Mouse (Mus musculus) heart, adult 8-10 months (tissue): ENCODE measurements at regions not wholly inside any gene's neighbourhood (a gene's known extent, or its start where the extent isn't known, plus 50 kb on each side); places are given as distances from the start of the nearest gene placed in this dataset.
A peak's percentile ranks its signal among the peaks of the same experiment; 100 is the strongest.

ENCODE experiments used
- DNase-seq: peaks from one replicate; pipeline ENCODE4 v3.0.0; 2022; ENCODE audit warnings: low spot score

DNA sequence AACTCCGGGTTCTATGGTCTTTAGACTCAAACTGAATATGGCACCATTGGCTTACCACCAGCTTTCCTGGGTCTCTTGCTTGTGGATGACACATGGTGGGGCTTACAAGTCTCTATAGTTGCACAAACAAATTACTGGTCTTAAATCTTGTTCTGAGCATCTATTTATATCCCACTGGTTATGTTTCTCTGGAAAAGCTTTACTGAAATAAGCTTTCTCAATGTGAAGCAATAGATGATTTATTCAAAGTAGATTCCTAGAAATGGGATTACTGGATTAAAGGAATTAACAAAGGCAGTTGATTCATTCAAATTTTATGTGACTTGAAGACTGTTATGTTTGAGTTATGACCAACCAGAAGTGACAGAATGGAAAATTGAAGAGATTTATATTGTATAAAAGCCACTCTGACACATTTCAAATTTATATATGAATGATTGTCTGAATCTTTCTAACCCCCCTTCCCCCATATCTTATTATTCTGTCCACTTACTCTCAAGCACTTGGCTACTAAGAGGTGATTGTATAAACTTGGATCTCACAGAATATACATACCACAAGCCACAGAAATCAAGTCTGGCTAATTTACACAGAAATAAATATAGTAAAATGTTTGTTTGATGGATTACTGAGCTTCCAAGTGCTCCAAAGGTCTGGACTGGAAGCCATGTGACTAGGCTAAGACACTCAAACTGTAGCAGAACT, 113.4 kb upstream of the C1qtnf3 start:
- DNase-seq = no peak

DNA sequence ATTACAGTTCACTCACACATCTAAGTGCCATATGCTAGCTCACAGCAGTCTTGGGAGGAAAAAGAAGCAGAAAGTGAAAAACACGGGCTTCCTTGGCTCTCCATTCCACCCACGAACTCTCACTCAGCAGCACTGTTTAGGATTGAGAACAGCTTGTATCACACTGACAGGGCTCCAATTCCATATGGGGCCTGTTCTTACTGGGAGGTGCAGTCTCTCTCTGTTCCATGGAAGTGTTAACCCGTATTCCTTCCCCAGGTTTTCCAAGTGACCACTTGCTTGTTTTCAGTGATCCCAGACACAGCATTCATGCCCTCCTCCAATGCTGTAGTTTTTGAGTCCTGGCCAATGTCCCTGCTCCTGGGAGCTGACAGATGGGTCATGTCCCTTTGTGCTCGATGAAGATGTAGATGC, 111.5 kb upstream of the C1qtnf3 start:
- no peak for DNase-seq

DNA sequence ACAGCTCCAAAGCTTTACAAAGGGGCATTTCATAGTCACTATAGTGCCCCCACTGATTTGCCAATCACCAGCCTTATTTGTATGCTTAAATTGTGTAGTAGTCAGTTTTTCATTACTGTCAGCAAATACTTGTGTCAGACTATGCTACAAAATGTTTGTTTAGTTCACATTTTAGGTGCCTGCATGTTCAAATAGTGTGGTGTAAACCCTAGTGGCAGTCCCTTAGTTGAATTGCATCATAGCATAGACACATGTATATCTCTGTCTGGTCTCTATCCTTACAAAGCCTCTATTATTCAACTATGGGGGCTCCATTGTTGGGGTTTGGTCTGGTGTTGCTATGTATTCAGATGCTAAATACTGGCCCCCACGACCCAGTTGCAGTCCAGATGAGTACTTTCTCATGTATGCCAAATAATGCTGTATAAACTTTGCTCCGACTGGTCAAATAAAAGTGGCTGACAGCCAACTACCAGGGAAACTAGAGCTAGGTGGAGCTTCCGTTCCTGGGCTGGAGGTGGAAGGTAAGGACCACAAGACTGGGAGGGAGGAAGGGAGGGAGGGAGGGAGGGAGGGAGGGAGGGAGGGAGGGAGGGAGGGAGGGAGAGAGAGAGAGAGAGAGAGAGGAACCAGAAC, 109.0 kb upstream of the C1qtnf3 start:
- no peak for DNase-seq

DNA sequence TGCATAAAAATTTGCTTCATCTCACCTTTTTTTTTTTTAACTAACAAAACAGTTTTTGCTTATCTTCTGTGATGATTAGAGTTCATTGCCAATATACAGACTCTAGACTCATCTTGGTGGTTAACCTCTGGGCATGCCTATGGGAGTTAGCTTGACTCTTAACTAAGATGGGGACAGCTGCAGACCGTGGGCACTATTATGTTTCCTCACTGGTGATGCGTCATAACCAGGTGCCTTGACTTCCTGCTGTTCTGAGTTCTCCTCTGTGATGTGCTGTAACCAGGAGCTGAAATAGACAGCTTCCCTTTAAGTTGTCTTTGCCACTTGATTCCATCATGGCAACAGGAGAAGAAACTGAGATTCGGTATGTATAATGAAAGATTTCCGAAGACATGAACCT, 105.4 kb upstream of the C1qtnf3 start:
- no peak for DNase-seq

DNA sequence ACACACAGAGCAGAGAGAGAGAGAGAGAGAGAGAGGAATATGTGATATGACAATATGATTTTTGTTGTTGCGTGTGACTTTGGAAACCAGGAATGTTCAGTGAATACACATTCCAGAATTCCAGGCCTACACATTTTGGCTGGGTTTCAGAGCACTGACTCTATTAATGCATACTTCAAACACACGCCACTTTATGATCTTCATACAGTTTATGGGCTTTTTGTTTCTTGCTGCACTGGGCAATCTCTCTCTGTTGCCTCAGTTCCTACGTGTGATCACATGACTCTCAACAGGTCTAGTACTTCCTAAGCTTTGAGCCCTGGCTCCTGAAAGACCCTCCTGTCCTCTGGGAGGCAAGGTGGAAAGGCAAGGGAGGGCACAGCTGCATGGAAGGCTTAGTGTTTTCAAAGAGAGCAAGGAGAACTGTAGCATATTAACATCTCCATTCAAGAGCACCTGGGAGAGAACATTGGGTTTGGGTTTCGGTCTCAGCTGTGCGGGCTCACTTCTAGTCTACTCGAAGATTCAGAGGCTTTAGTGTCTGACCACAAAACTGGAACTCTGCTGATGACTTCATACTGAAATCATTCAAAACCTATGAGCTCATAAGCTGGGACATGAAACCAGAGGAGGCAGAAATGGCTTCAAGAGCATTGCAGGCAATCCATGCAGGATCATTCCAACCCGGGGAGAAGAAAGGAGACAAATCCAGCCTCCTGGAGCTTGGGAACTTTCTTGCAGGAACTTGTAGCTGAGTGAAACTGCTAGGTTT, 87.9 kb upstream of the C1qtnf3 start:
- no peak for DNase-seq

DNA sequence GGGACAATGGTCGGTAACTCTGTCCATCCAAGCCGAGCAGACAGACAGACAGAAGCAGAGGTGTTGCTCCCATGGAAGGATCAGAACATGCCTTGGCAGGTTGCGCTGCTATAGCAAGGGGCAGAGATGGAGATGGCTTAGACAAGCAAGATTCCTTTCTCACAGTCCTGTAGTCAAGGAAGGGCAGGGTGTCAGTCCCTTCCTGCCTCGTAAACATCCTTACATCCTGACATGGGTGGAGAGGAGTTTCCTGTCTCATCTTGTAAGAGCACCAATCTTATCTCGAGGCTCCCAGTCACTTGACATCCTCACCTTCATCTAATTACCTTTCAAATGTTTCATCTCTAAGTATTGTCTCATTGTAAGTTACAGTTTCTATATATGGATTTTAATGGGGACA, 87.0 kb upstream of the C1qtnf3 start:
- DNase-seq = no peak

DNA sequence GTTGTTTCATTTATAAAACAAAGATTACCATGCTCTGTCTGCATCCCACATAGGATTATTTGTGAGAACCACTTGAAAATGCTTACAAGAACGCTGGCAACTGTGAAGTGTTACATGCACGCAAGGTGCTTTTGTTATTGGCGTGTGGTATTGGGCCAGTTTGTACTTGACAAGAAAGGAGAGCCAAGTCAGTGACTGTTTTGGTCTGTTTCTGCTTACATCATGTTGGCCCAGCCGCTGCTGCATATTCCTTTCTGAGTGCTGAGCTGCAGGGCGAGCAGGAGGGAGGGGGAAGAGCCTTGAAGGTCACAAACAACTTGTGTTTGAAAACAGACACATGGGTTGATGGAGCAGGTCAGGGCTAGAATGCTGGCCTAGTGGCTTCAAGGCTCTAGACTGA, 85.3 kb upstream of the C1qtnf3 start:
- peak; percentile 53 for DNase-seq

DNA sequence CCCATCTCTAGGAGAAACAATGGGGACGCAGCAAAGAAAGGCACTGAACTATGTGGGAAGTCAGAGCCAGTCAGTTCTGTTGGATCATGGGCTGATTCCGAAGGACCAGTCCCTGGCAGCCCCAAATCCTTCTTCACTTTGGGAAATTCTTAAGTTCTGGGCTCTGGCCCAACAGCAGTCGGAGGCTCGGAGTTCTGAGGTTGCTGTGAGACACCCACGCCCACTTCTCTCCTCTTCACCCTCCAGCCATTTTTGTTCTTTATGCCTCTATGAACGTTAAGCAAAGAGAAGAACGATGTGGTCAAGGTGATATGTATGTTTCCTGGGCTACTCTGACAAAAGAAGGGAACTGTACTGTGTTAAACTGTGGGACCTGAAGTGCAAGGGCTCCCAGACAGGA, 84.0 kb upstream of the C1qtnf3 start:
- DNase-seq = no peak

DNA sequence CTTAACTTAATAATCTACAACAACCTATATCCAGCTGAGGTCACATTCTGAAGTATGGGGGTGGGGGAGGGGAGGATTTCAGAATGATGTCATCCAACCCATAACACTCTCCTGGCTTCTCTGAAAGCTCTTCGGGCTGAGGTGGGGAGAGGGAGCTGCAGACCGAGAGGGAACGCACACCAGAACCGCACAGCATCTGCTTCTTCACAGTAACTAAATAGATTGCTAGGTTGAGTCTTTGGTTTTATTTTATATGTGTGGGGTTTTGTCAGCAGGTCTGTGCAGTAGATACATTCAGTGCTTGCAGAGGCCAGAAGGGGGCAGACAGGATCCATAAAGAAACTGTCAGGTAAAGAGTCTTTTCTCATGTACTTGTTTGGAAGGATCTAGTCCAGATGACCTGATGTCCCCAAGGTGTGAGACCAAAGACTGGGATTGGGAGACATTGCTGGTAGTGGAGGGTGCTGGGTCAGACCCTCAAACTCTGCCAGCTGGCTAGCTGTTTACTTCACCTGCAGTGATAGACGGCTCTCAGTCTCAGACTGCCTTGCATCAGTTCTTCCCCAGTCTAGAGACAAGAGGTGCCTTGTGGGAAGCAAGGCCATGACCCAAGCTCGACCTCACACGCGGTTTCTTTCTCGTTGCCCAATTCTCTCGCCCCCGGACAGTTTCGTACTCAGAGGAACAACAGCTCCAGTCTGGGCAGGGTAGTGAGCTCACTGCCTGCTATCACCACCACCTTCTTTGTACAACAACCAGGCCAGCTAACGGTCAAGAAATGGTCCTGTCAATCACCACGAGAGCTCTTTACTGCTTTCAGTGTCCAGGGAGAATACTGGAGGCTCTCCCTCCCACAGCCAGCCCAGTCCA, 83.2 kb upstream of the C1qtnf3 start:
- DNase-seq = no peak

DNA sequence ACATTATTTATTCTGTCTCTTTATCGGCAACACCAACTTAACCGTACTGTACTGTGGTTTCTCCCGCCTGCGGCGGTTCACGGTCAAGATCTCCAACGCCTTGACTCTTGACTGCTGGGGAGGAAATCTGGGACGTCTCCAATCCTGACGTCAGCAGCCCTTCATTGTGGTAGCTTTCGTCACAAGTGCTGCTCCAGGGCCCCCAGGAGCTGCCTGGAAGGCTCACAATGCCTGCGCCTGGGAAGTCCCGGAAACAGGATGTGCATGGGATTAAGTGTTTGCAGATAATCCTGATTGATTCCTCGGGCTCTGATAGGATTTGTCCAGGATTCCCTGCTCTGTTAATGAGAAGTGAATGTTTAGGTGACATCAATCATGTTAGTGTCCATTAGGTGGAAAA, 82.3 kb upstream of the C1qtnf3 start:
- DNase-seq = no peak

DNA sequence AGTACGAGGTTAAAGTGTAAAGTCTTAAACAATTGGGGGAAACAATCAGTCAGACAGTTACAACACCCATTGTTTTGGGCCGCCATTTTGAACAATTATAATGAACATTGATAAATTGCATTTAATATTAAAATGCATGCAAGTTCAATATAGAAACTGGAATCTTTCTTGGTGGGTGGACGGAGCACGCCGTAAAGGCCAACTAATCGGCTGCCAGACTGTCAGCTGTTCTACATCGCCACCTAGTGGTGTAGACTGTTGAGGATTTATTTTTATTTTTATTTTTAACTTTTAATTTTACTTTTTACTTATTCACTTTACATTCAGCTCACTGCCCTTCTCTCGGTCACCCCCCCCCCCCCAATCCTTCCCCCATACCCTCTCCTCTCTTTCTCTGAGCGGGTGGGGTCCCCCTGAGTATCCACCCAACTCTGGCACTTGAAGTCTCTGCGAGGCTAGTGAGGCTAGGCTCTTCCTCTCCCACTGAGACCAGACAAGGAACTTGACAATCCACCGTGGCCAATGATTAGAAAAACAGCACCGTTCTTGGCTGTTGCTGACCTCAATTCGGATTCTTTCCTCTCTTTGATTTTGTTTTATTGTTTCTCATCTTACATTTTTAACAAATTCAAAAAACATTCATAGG, 79.7 kb upstream of the C1qtnf3 start:
- DNase-seq = no peak

DNA sequence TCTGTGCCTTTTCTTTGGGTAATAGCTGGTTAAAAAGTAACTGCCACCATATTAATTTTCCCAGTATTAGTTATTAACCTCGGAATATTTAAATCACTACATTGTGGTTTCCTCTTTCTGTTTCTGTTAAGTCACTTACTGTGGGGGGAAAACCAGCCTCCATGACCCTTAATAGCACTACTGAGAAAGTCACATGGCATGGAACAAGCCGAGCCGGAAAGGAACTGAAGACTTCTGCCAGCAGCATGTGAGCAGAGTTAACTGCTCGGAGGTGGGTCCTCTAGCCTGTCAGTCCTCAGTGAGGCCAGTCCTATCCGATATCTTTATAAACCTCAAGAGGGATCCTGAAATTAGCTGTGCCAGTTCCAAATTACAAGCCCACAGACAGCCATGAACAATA, 75.8 kb upstream of the C1qtnf3 start:
- peak; percentile 47 for DNase-seq

DNA sequence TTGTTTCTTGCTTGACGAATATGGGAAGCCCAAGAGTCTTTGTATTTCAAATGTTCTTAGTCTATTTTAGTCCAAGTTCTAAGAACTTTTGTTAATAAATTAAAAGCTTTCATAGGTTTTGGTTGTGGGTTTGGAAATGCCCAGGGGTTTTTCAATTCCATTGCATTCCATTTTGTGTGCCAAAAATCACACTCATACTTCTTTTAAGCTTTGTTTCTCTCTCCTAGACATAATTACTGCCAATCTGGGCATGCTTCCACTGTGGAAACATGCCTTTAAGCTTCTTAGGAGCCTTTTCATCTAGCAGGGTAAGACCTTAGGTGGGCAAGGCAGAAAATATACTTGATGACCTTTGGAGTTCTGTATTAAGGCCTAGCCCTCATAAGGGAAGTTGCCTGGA, 70.4 kb upstream of the C1qtnf3 start:
- DNase-seq = no peak

DNA sequence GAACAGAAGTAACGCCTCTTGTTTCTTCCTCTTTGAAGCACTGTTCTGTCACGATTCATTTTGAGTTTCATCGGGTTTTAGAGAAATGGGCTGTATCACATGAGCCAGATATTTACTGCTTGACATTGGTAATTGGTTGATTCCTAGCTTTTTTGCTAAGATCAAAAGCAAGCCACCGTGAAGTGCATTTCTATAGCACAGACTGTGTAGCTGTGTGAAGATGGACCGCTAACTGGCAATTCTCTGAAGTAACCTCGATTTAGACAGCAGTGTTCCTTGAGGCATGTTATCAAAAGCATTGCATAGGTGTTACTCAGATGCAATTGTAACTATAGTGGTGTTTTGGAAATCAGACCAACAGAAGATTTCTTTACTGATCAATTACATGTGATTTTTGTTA, 64.1 kb upstream of the C1qtnf3 start:
- no peak for DNase-seq

DNA sequence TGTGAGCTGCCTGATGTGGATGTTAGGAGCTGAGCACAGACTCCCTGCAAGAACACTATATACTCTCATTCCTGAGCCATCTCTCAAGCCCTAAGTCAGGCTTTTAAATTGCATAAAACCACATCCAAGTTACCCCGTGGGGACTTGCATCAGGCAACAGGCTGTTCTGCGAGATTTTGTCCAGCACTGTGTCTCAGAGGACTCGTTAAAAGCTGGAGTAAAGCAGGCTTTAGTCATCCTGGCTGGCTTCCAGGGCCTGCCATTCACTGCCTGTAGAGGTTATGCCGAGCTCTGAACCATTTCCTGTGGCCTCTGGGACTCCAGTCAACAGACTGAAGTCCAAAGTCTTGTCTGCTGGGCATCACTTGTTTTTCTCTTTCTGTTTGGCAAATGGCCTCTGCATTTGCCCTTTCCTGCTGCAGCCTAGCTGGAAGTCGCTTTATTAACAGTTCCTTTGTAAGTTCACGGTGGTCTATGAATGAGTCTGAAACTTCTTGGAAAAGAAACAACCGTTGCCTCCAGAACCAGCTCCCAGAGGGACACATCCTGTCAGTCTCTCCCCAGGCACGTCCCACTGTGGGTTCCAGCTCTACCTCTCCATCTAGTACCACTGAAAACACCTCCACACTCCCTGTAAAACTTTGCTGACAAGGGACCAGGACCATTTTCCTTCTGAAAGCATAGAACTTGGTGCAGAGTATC, 61.8 kb upstream of the C1qtnf3 start:
- DNase-seq = peak; percentile 82

DNA sequence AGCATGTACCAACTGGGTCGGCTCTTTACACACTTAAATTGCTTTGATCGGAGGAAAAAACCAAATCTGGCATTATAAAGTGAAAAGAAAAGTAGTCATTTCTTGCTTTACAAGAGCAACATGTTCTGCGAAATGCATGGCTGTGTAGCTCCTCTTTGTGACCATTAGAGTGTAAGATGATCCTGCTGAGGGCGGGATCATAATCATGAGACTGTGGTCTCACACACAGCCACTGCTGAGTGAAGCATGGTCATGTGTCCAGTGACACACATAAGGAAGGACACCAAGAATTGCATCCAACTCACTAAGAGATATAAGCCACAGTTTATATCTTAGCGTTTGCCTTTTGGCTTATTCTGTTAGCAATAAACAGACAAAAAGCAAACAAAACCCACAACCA, 53.8 kb upstream of the C1qtnf3 start:
- DNase-seq = no peak

DNA sequence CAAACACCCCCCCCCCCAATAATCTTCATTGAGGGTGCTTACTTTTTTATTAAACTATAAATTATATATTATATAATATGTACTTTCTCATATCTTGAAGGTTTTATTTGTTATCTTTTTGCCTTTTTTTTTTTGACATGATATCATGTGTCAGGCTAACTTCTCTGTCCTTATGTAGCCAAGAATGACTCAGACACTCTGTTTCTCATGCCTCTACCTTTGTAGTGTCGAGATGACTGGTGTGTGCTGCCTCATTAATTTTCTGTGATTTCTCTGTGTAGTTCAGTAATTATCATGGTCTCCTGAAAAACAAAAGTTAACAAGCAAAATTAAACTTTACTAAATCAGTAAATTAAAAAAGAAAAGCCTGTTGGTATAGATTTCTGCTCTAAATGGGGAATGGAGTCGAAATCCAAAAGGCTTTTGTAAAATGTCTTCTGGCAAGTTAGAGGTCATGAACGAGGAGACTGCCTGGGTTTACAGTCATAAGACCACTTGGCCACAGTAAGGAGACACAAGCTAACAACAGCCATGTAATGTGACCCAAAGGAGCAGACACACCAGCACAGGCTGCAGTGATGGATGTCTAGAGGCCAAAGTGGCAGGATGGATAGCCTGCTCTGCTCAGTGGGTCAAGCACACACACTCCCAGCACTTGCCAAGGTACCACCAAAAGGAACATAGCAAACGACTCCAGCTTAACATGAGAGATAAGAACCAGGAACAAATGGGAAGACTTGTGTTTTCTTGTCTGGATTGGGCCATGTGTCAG, 53.2 kb upstream of the C1qtnf3 start:
- no peak for DNase-seq

DNA sequence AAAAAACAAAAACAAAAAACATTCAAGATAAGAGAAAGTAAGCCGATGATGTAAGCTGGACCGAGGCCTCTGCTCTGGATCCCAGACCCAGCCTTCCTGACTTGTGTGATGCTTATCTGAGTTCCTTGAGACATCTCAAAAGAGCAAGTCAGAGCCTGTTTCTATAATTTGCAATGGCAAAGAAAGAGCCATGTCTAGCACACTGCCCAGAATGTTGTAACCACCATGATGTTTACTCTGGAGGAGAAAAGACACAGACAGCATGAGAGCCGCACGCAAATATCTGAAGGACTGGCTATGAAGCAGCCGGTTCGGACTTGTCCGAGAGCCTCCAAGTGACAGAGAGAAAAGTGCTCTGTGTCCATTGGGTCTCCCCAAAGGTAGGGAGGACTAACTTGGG, 52.2 kb upstream of the C1qtnf3 start:
- DNase-seq = no peak

DNA sequence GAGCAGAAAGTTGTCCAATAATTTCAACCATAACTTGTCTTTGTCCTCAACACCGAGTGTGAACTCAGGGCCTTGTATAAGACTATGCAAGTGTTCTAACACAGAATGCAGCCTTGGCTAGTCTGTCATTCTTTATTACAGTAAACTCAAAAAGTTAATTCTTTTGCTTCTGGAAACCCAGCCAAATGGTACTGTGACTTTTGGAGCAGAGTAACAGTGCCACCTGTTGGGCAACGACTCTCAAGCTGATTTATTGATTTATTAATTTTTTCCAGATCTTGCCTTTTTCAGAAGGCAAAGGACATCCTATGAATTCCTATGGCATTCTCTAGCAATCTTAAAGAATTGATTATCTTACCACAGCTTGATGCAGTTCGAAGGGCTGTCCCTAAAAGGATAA, 51.1 kb upstream of the C1qtnf3 start:
- DNase-seq = peak; percentile 31

DNA sequence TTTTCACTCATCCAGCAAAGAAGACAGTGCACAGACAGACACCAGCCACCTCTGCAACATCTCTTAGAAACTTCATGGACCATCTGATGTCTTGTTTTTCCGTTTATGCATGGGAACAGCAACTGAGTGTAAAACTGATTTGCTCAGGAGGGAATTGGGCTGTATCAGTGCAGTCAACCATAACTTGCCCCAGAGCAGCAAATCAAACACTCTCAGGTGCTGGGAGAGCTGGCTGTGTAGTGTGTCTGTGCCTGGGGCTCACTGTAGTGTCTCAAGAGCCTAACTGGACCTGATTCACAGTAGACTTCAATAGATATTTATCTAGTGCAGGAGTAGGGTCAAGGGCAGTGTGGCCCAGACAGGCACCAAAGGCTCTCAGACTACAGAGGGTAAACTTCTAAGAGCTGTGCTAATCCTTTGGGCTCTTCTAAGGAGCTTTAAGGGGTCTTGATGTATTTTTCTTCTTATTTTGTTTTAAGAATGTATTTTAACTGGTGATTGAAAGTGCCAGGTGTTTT, 50.3 kb upstream of the C1qtnf3 start:
- DNase-seq = no peak
